Mouse (Mus musculus) G1E (cell line): ENCODE results near the gene Slc27a3.

ENCODE experiments used
- CTCF ChIP-seq: IDR thresholded peaks from 2 replicates; pipeline ENCODE4 v1.5.1; 2012; ENCODE audit warnings: low read depth, low read length, inconsistent platforms, mixed read lengths
- GATA1 ChIP-seq: IDR thresholded peaks from 2 replicates; pipeline ENCODE4 v1.6.1; 2012; ENCODE audit warnings: borderline replicate concordance, low read length, inconsistent platforms, mixed read lengths
- GATA2 ChIP-seq: IDR thresholded peaks from 2 replicates; pipeline ENCODE4 v1.6.1; 2012; ENCODE audit warnings: low read depth, low read length, inconsistent platforms, borderline replicate concordance
- POLR2AphosphoS5 ChIP-seq: IDR thresholded peaks from 2 replicates; pipeline ENCODE4 v1.6.1; 2012; ENCODE audit warnings: low read depth, low read length, inconsistent platforms; ENCODE audit not compliant: insufficient replicate concordance
- TAL1 ChIP-seq: conservative IDR thresholded peaks from 2 replicates; pipeline ENCODE4 v1.6.1; 2012; ENCODE audit warnings: low read depth, low read length, inconsistent platforms, mixed read lengths

DNA sequence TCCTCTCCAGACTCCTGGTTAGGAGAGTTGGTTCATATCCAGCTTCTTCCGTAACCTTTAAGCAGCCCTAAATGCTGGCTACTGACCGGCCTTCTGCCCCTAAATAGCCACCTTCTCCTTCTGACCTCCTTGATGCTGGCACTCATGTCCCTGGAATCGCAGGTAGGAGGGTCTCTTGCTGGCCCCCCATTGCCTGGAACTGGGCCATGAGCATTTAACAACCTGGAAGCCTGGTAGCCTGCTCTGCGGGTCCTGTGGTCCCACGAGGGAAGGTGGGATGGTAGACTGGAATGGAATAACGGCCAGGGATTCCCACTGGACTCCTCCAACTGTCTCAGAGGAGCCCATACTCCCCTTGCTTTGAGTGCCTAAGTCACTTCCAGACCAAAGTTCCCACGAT, 17.9 kb downstream of the Slc27a3 start:
- TF ChIP-seq CTCF (no peak), GATA1 (no peak), GATA2 (no peak), TAL1 (no peak), POLR2AphosphoS5 (no peak)
